Mouse (Mus musculus): ENCODE results near the gene Clec9a. TPM values are rescaled to one million over a fixed set of nuclear protein-coding genes. Genes with fewer than 3 reads are reported as not detected.
A peak's percentile ranks its signal among the peaks of the same experiment; 100 is the strongest.

The Clec9a gene
- polyA plus RNA-seq, 1 experiment, result not detected

GRCm38 (mm10) chr6:129423734-129424072, 15.0 kb downstream of the Clec9a start:
- no peaks in the 10 kb centered on the region for H3K79me2 ChIP-seq (ENCODE audit: control insufficient read depth, insufficient read depth)
- no peak for TF ChIP-seq POLR2A (IDR thresholded peaks at IDR 0.05; ENCODE audit: insufficient read length, low read depth)
- no peak for TF ChIP-seq CEBPB (IDR thresholded peaks at IDR 0.05; ENCODE audit: insufficient read depth, poor library complexity, severe bottlenecking)
- no peak for TF ChIP-seq USF1 (IDR thresholded peaks at IDR 0.05; ENCODE audit: low read depth)
- TF ChIP-seq MYOD1 (IDR thresholded peaks at IDR 0.05; ENCODE audit: control insufficient read depth in 1 of 3, insufficient read length in 2 of 3, low read depth in 2 of 3), result no peak
- no peak for TF ChIP-seq TCF12 (IDR thresholded peaks at IDR 0.05; ENCODE audit: insufficient read depth, poor library complexity, severe bottlenecking)
- TF ChIP-seq MYOG (IDR thresholded peaks at IDR 0.05; ENCODE audit: control insufficient read depth in 1 of 3, insufficient read depth in 1 of 3, insufficient read length in 2 of 3, low read depth in 2 of 3), result no peak
- no peak for TF ChIP-seq REST (IDR thresholded peaks at IDR 0.05; ENCODE audit: insufficient read depth, insufficient read length)
- no peak overlapping the region for H3ac ChIP-seq (ENCODE audit: control insufficient read depth, insufficient read length)
- H3K36me3 ChIP-seq (ENCODE audit: control insufficient read depth, insufficient read depth), result no peaks in the 10 kb centered on the region
- no peak overlapping the region for H3K4me3 ChIP-seq
- H3K27me3 ChIP-seq (ENCODE audit: control insufficient read depth, insufficient read depth, insufficient read length), result no peaks in the 10 kb centered on the region
- no peak overlapping the region for H3K4me2 ChIP-seq (ENCODE audit: low read depth)

- no peak overlapping the region for H3ac ChIP-seq (ENCODE audit: control insufficient read depth, insufficient read length)
- H3K4me3 ChIP-seq, result no peak overlapping the region
- H3K27me3 ChIP-seq (ENCODE audit: control insufficient read depth, insufficient read depth, insufficient read length), result no peaks in the 10 kb centered on the region
- no peaks in the 10 kb centered on the region for H3K36me3 ChIP-seq (ENCODE audit: control insufficient read depth, insufficient read depth)
- H3K4me2 ChIP-seq (ENCODE audit: low read depth), result no peak overlapping the region
- no peaks in the 10 kb centered on the region for H3K79me2 ChIP-seq (ENCODE audit: control insufficient read depth, insufficient read depth)
- TF ChIP-seq MYOD1 (IDR thresholded peaks at IDR 0.05; ENCODE audit: control insufficient read depth in 1 of 3, insufficient read length in 2 of 3, low read depth in 2 of 3) (no peak), REST (IDR thresholded peaks at IDR 0.05; ENCODE audit: insufficient read depth, insufficient read length) (no peak), TCF3 (IDR thresholded peaks at IDR 0.05; ENCODE audit: insufficient read length, low read depth) (no peak), MAX (IDR thresholded peaks at IDR 0.05; ENCODE audit: low read depth) (no peak), CEBPB (IDR thresholded peaks at IDR 0.05; ENCODE audit: insufficient read depth, poor library complexity, severe bottlenecking) (no peak), POLR2AphosphoS2 (IDR thresholded peaks at IDR 0.05; ENCODE audit: insufficient read length, low read depth) (no peak), TCF12 (IDR thresholded peaks at IDR 0.05; ENCODE audit: insufficient read depth, poor library complexity, severe bottlenecking) (no peak), MYOG (IDR thresholded peaks at IDR 0.05; ENCODE audit: control insufficient read depth in 1 of 3, insufficient read depth in 1 of 3, insufficient read length in 2 of 3, low read depth in 2 of 3) (no peak), USF1 (IDR thresholded peaks at IDR 0.05; ENCODE audit: low read depth) (no peak), SRF (IDR thresholded peaks at IDR 0.05; ENCODE audit: control insufficient read depth, insufficient read length, low read depth) (no peak), POLR2A (IDR thresholded peaks at IDR 0.05; ENCODE audit: insufficient read length, low read depth) (no peak)
These were observed 16.6 kb downstream of the Clec9a start for GRCm38 (mm10) chr6:129425217-129425616.

DNA sequence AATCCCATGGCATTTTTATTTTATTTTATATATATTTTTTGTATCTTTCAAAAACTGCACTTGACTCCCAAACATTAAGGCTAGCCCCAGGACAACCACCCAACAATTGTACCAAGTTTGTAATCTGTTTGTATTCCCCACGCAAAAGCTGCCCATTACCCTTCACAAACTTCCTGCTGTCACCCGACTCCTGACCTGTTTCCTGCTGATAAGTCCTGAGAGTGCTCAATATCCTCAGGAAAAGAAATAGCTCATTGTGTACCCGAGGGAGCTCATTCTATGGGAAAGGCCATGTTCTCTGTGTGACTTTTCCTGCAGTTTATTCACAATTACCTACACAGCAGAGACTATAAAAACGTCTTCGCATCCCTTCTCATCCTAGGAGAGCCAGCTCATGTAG, 17.1 kb downstream of the Clec9a start:
- Histone ChIP-seq H3K4me2 (ENCODE audit: low read depth) (no peak overlapping the region), H3ac (ENCODE audit: control insufficient read depth, insufficient read length) (no peak overlapping the region)
- no peak for TF ChIP-seq POLR2A (IDR thresholded peaks at IDR 0.05; ENCODE audit: insufficient read length, low read depth)
- no peak for TF ChIP-seq POLR2AphosphoS2 (IDR thresholded peaks at IDR 0.05; ENCODE audit: insufficient read length, low read depth)

DNA sequence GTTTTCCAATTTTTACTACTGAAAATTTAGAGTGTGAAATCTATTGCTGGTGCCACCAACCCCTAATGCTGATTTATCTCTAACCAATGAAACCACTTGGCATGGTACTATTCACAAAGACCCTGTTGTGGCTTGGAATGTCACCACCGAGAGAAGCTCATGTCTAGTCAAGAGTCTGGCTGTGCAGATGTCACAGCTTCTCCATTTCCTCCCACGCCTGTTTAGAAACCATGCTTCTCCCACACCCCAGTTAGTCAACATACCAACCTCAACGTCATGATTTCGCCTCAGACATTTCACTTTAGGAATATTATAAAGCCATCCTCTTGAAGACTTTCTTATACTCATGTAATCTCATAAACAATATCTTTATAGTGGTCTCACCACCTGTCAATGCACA, 18.6 kb downstream of the Clec9a start:
- no peak overlapping the region for H3K4me3 ChIP-seq
- TF ChIP-seq MYOD1 (IDR thresholded peaks at IDR 0.05; ENCODE audit: control insufficient read depth in 1 of 3, insufficient read length in 2 of 3, low read depth in 2 of 3) (peak in 1 of 3 experiments; percentile 16), CEBPB (IDR thresholded peaks at IDR 0.05; ENCODE audit: insufficient read depth, poor library complexity, severe bottlenecking) (no peak), MAX (IDR thresholded peaks at IDR 0.05; ENCODE audit: low read depth) (no peak), USF1 (IDR thresholded peaks at IDR 0.05; ENCODE audit: low read depth) (no peak), POLR2A (IDR thresholded peaks at IDR 0.05; ENCODE audit: insufficient read length, low read depth) (no peak), TCF12 (IDR thresholded peaks at IDR 0.05; ENCODE audit: insufficient read depth, poor library complexity, severe bottlenecking) (no peak), MYOG (IDR thresholded peaks at IDR 0.05; ENCODE audit: control insufficient read depth in 1 of 3, insufficient read depth in 1 of 3, insufficient read length in 2 of 3, low read depth in 2 of 3) (no peak)
- no peaks in the 10 kb centered on the region for H3K79me2 ChIP-seq (ENCODE audit: control insufficient read depth, insufficient read depth)
- no peaks in the 10 kb centered on the region for H3K27me3 ChIP-seq (ENCODE audit: control insufficient read depth, insufficient read depth, insufficient read length)
- H3ac ChIP-seq (ENCODE audit: control insufficient read depth, insufficient read length), result no peak overlapping the region
- H3K36me3 ChIP-seq (ENCODE audit: control insufficient read depth, insufficient read depth), result no peaks in the 10 kb centered on the region
- H3K4me2 ChIP-seq (ENCODE audit: low read depth), result no peak overlapping the region

More for the DNA sequence above, 17.1 kb downstream of the Clec9a start:
- Histone ChIP-seq H3K36me3 (ENCODE audit: control insufficient read depth, insufficient read depth) (no peaks in the 10 kb centered on the region), H3K79me2 (ENCODE audit: control insufficient read depth, insufficient read depth) (no peaks in the 10 kb centered on the region), H3K4me3 (no peak overlapping the region), H3K27me3 (ENCODE audit: control insufficient read depth, insufficient read depth, insufficient read length) (no peaks in the 10 kb centered on the region)

DNA sequence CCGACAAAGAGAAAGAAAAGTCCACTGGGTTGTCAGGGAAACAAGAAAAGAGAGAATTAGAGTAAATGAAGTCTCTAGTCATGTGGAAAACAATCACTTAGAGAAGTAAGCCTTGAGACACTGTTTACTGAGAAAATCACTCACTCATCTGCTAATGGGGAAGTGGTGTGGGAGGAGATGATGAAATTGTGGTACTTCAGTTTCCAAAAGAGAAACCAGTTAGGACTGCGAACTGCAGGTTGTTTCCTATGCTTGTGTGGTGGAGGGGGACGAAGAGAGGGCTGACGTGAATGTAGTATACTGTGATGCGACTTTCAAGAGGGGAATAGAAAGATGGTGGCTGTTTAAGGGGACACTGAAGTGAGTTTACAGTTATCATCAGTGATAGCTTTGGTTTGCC, 25.6 kb downstream of the Clec9a start:
- Histone ChIP-seq H3K36me3 (ENCODE audit: control insufficient read depth, insufficient read depth) (no peaks in the 10 kb centered on the region), H3K4me3 (no peak overlapping the region), H3K27me3 (ENCODE audit: control insufficient read depth, insufficient read depth, insufficient read length) (no peaks in the 10 kb centered on the region), H3K79me2 (ENCODE audit: control insufficient read depth, insufficient read depth) (no peaks in the 10 kb centered on the region), H3ac (ENCODE audit: control insufficient read depth, insufficient read length) (no peak overlapping the region), H3K4me2 (ENCODE audit: low read depth) (no peak overlapping the region)
- TF ChIP-seq USF1 (IDR thresholded peaks at IDR 0.05; ENCODE audit: low read depth), result no peak
- no peak for TF ChIP-seq MYOG (IDR thresholded peaks at IDR 0.05; ENCODE audit: control insufficient read depth in 1 of 3, insufficient read depth in 1 of 3, insufficient read length in 2 of 3, low read depth in 2 of 3)
- TF ChIP-seq TCF3 (IDR thresholded peaks at IDR 0.05; ENCODE audit: insufficient read length, low read depth), result no peak
- no peak for TF ChIP-seq E2F4 (IDR thresholded peaks at IDR 0.05; ENCODE audit: insufficient read depth)
- TF ChIP-seq TCF12 (IDR thresholded peaks at IDR 0.05; ENCODE audit: insufficient read depth, poor library complexity, severe bottlenecking), result no peak
- no peak for TF ChIP-seq MAX (IDR thresholded peaks at IDR 0.05; ENCODE audit: low read depth)
- no peak for TF ChIP-seq POLR2A (IDR thresholded peaks at IDR 0.05; ENCODE audit: insufficient read length, low read depth)
- TF ChIP-seq SRF (IDR thresholded peaks at IDR 0.05; ENCODE audit: control insufficient read depth, insufficient read length, low read depth), result no peak
- TF ChIP-seq REST (IDR thresholded peaks at IDR 0.05; ENCODE audit: insufficient read depth, insufficient read length), result no peak
- no peak for TF ChIP-seq MYOD1 (IDR thresholded peaks at IDR 0.05; ENCODE audit: control insufficient read depth in 1 of 3, insufficient read length in 2 of 3, low read depth in 2 of 3)
- no peak for TF ChIP-seq POLR2AphosphoS2 (IDR thresholded peaks at IDR 0.05; ENCODE audit: insufficient read length, low read depth)
- TF ChIP-seq CEBPB (IDR thresholded peaks at IDR 0.05; ENCODE audit: insufficient read depth, poor library complexity, severe bottlenecking), result no peak

All from myocyte (in vitro differentiated cells).